Mouse (Mus musculus) left cerebral cortex, adult 18-20 months (tissue): ENCODE measurements around the gene Npffr2. TPM values are rescaled to one million over a fixed set of nuclear protein-coding genes. Genes with fewer than 3 reads are reported as not detected.

Experiments
- total RNA-seq, 2 experiments: library from RNA; stranded (reverse); gene quantifications; 2 replicates each; pipeline ENCODE4 v1.2.3; 2021

Npffr2 gene
- total RNA-seq, 2 experiments from 2014 or later = 0.37 to 0.40 TPM

Other genes starting within 250 kb of the Npffr2 start
- not detected for gene Gc, start 69.5 kb upstream of the Npffr2 start, total RNA-seq